ENCODE assay signal across 26 mouse cellular contexts in genomic region chr15:25129572-25129971, GRCm38 (mm10).
DNase-seq lines count a peak whose midpoint lies in the region; ATAC-seq and TF ChIP-seq lines count a peak whose summit lies in the region.
"Had no signal": no experiment of that assay in that cellular context is flagged by ENCODE, and none has a peak within 500 bp of the region (broad histone marks: within the 10 kb centered on the region; RNA-seq: fewer than 3 reads in every experiment).

No protein-coding gene starts in this region.

- H3K9ac ChIP-seq in forebrain, embryonic 13.5 days = no peak overlapping the region
- H3K9ac ChIP-seq in midbrain, embryonic 11.5 days (ENCODE audit: low read length) = no peak overlapping the region
- no peak overlapping the region for H3K9ac ChIP-seq in midbrain, embryonic 12.5 days (replicated peaks)
- H3K9ac ChIP-seq in midbrain, postnatal 0 days (replicated peaks; ENCODE audit: low read length, poor library complexity, severe bottlenecking) = no peak overlapping the region
- H3K9ac ChIP-seq: heart, embryonic 12.5 days; kidney, embryonic 15.5 days; liver, embryonic 12.5 days; liver, postnatal 0 days; stomach, embryonic 15.5 days had no signal

- H3K36me3 ChIP-seq in forebrain, embryonic 13.5 days (ENCODE audit: poor library complexity, severe bottlenecking) = no peaks in the 10 kb centered on the region
- no peaks in the 10 kb centered on the region for H3K36me3 ChIP-seq in forebrain, embryonic 10.5 days (replicated peaks)
- H3K36me3 ChIP-seq in midbrain, embryonic 11.5 days (ENCODE audit: control insufficient read depth, insufficient read depth, low read length) = no peaks in the 10 kb centered on the region
- H3K36me3 ChIP-seq in midbrain, embryonic 10.5 days = no peaks in the 10 kb centered on the region
- H3K36me3 ChIP-seq in midbrain, embryonic 12.5 days = no peaks in the 10 kb centered on the region
- H3K36me3 ChIP-seq in midbrain, postnatal 0 days (ENCODE audit: insufficient read depth, low read length) = no peaks in the 10 kb centered on the region
- H3K36me3 ChIP-seq: G1E; heart, embryonic 12.5 days; kidney, embryonic 15.5 days; liver, embryonic 12.5 days; stomach, embryonic 15.5 days had no signal

- no peaks in the 10 kb centered on the region for H3K4me1 ChIP-seq in forebrain, embryonic 13.5 days
- no peaks in the 10 kb centered on the region for H3K4me1 ChIP-seq in forebrain, embryonic 10.5 days
- H3K4me1 ChIP-seq in midbrain, embryonic 11.5 days (ENCODE audit: control insufficient read depth, insufficient read depth, low read length) = no peaks in the 10 kb centered on the region
- H3K4me1 ChIP-seq in midbrain, embryonic 10.5 days = peaks cover 13% of the 10 kb centered on the region
- H3K4me1 ChIP-seq in midbrain, embryonic 12.5 days = no peaks in the 10 kb centered on the region
- H3K4me1 ChIP-seq in midbrain, postnatal 0 days (ENCODE audit: insufficient read depth, low read length) = no peaks in the 10 kb centered on the region
- H3K4me1 ChIP-seq: heart, embryonic 12.5 days; kidney, embryonic 15.5 days; liver, embryonic 12.5 days; stomach, embryonic 15.5 days had no signal

- H3K4me2 ChIP-seq in forebrain, embryonic 13.5 days = no peak overlapping the region
- H3K4me2 ChIP-seq in midbrain, embryonic 11.5 days = no peak overlapping the region
- H3K4me2 ChIP-seq in midbrain, embryonic 12.5 days (replicated peaks) = 0 out of 2 replicates have a peak overlapping the region, but pooled peaks have one; percentile 11
- peak overlapping the region; percentile 29; the same call in 1 of the 2 replicates for H3K4me2 ChIP-seq in midbrain, postnatal 0 days (ENCODE audit: low read depth, low read length, poor library complexity, severe bottlenecking)
- H3K4me2 ChIP-seq: heart, embryonic 12.5 days; kidney, embryonic 15.5 days; liver, embryonic 12.5 days; stomach, embryonic 15.5 days had no signal

- no peaks in the 10 kb centered on the region for H3K9me3 ChIP-seq in forebrain, embryonic 13.5 days (replicated peaks)
- no peaks in the 10 kb centered on the region for H3K9me3 ChIP-seq in forebrain, embryonic 10.5 days
- H3K9me3 ChIP-seq in midbrain, embryonic 11.5 days (ENCODE audit: control insufficient read depth, low read length) = no peaks in the 10 kb centered on the region
- no peaks in the 10 kb centered on the region for H3K9me3 ChIP-seq in midbrain, embryonic 10.5 days (replicated peaks)
- H3K9me3 ChIP-seq in midbrain, embryonic 12.5 days = no peaks in the 10 kb centered on the region
- H3K9me3 ChIP-seq in midbrain, postnatal 0 days (ENCODE audit: low read length) = no peaks in the 10 kb centered on the region
- H3K9me3 ChIP-seq: heart, embryonic 12.5 days; kidney, embryonic 15.5 days; liver, embryonic 12.5 days; stomach, embryonic 15.5 days had no signal

- TF ChIP-seq CTCF in midbrain, postnatal 0 days (IDR thresholded peaks at IDR 0.05) = no peak

- H3K27me3 ChIP-seq in forebrain, embryonic 13.5 days = no peaks in the 10 kb centered on the region
- no peaks in the 10 kb centered on the region for H3K27me3 ChIP-seq in forebrain, embryonic 10.5 days (ENCODE audit: poor library complexity, severe bottlenecking)
- H3K27me3 ChIP-seq in midbrain, embryonic 11.5 days (ENCODE audit: control insufficient read depth, insufficient read depth, low read length) = no peaks in the 10 kb centered on the region
- no peaks in the 10 kb centered on the region for H3K27me3 ChIP-seq in midbrain, embryonic 10.5 days (ENCODE audit: low read depth, poor library complexity, severe bottlenecking)
- no peaks in the 10 kb centered on the region for H3K27me3 ChIP-seq in midbrain, embryonic 12.5 days
- H3K27me3 ChIP-seq in midbrain, postnatal 0 days (ENCODE audit: insufficient read depth, low read length) = no peaks in the 10 kb centered on the region
- H3K27me3 ChIP-seq: heart, embryonic 12.5 days; kidney, embryonic 15.5 days; liver, embryonic 12.5 days; stomach, embryonic 15.5 days had no signal

- DNase-seq in forebrain, embryonic 10.5 days (ENCODE audit: extremely low spot score, low spot score) = no peak
- no peak for DNase-seq in midbrain, embryonic 11.5 days (ENCODE audit: low spot score, missing footprints)
- DNase-seq in midbrain, embryonic 10.5 days (ENCODE audit: low spot score) = no peak
- no peak for DNase-seq in midbrain, postnatal 0 days (ENCODE audit: low spot score)
- DNase-seq in cerebellum, adult 9-11 months = no peak
- no peak for DNase-seq in lung, postnatal 4 days
- DNase-seq: adrenal gland, postnatal 36 days; cerebellum, adult 2 months; gastrocnemius, adult 2 months; gastrocnemius, postnatal 36 days; heart, adult 2 months; heart, postnatal 4 days; kidney, adult 18-20 months; kidney, postnatal 25 days; liver, postnatal 0 days; right cerebral cortex, postnatal 25 days; thymus, postnatal 14 days had no signal

- 68% methylated on average over 5 of the region's 5 CpGs for WGBS in forebrain, embryonic 13.5 days
- WGBS in forebrain, embryonic 10.5 days = 83% methylated on average over 5 of the region's 5 CpGs
- whole genome bisulfite sequencing in midbrain, embryonic 11.5 days = 69% methylated on average over 5 of the region's 5 CpGs
- 75% methylated on average over 5 of the region's 5 CpGs for WGBS in midbrain, embryonic 10.5 days
- WGBS in midbrain, embryonic 12.5 days = 64% methylated on average over 5 of the region's 5 CpGs
- WGBS in midbrain, postnatal 0 days = 54% methylated on average over 5 of the region's 5 CpGs

- no peak overlapping the region for H3K27ac ChIP-seq in forebrain, embryonic 13.5 days
- H3K27ac ChIP-seq in forebrain, embryonic 10.5 days = no peak overlapping the region
- H3K27ac ChIP-seq in midbrain, embryonic 11.5 days (ENCODE audit: low read depth, low read length) = no peak overlapping the region
- H3K27ac ChIP-seq in midbrain, embryonic 10.5 days (replicated peaks) = no peak overlapping the region
- no peak overlapping the region for H3K27ac ChIP-seq in midbrain, embryonic 12.5 days (replicated peaks)
- H3K27ac ChIP-seq in midbrain, postnatal 0 days (ENCODE audit: low read depth, low read length) = no peak overlapping the region
- H3K27ac ChIP-seq: gastrocnemius, adult 2 months; heart, adult 2 months; kidney, embryonic 15.5 days; liver, embryonic 12.5 days; macrophage; stomach, embryonic 15.5 days had no signal

- H3K4me3 ChIP-seq in forebrain, embryonic 13.5 days = no peak overlapping the region
- no peak overlapping the region for H3K4me3 ChIP-seq in forebrain, embryonic 10.5 days
- H3K4me3 ChIP-seq in midbrain, embryonic 11.5 days (ENCODE audit: low read depth, low read length) = no peak overlapping the region
- no peak overlapping the region for H3K4me3 ChIP-seq in midbrain, embryonic 10.5 days
- H3K4me3 ChIP-seq in midbrain, embryonic 12.5 days = no peak overlapping the region
- no peak overlapping the region for H3K4me3 ChIP-seq in midbrain, postnatal 0 days (ENCODE audit: low read depth, low read length)
- H3K4me3 ChIP-seq: gastrocnemius, adult 2 months; heart, adult 2 months; heart, embryonic 12.5 days; kidney, embryonic 15.5 days; liver, embryonic 12.5 days; stomach, embryonic 15.5 days had no signal

- ATAC-seq in forebrain, embryonic 13.5 days = peak; percentile 78
- ATAC-seq in midbrain, embryonic 11.5 days (ENCODE audit: low FRiP score) = peak; percentile 75
- no peak; the same call in 1 of the 2 replicates for ATAC-seq in midbrain, embryonic 12.5 days (ENCODE audit: low FRiP score, low read depth)
- ATAC-seq in midbrain, postnatal 0 days (ENCODE audit: low FRiP score) = 0 out of 2 replicates have a peak, but pooled peaks have one; percentile 66
- ATAC-seq: liver, embryonic 12.5 days; liver, postnatal 0 days; Patski had no signal

Comparison
In these comparisons a context has a peak if more than half of its experiments do, and no peak if none do; other contexts are left out.
1. H3K4me2 ChIP-seq: peak in midbrain, embryonic 12.5 days (single experiment) and midbrain, postnatal 0 days (single experiment); none in forebrain, embryonic 13.5 days (single experiment) and midbrain, embryonic 11.5 days (single experiment).